Mouse (Mus musculus): ENCODE measurements at regions not wholly inside any gene's neighbourhood (a gene's known extent, or its start where the extent isn't known, plus 50 kb on each side); places are given as distances from the start of the nearest gene placed in this dataset.

DNA sequence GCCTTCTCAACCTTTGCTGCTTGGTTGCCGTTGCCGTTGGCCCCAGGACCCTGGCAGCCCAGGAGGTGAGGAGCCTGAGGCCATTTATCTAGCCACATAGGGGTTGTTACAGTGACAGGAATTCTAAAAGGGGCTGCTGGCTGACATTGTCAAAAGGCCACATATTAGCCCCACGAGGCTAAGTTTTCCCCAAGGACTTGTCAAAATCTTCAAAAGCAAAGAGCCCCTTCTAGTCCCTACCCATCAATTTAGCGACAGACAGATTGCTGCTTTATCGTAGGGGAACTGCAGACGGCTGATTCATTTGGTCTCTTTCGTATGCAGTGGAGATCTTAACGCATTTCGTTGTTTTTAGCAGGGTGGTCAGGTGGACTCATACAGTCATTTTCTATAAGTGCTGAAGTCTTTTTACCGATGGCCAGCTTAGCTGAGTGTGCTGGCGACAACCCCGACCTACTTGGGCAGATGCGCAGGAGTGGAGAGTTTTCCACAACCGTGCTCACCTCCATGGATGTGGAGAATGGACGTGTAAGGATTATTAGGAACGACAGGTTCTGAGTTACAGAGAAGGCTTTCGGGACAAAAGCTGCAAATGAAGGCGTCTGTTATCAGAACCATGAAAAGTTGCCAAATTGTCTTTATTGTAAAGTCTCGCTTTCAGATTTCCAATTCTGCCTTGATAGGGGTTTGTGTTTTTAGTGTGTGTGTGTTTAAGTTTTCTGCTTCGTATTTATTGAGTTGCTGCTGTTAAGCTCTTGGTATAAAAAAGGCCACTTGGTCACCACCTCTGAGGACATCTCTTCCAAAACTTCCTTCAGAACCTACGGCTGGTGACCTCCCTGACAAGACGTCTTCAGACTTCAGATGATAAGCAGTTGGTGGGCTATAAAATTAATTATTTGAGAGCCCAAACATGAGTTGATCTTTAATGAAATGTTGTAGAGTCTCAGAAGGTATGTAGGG lies 123.7 kb upstream of the Cpsf6 start:
- WGBS, result 70% methylated on average over 22 of the region's 22 CpGs
- no peak for ATAC-seq (ENCODE audit: low FRiP score, low read depth)

DNA sequence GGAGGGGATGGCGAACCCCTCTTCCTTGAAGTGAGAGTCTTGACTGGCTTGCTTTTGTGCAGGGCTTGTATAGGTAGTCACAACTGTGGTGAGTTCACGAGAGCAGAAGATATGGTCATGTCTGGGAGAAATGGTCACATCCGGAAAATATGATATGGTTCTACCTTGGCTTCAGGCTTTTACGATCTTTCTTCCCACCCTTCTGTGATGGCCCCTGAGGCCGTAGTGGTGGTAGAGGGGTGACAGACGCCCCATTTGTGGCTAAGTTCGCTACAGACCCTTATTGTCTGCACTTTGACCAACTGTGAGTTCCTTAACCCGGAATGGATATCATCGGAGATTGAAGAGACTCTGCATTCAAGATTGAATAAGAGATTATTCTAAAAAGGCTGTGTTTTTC lies 122.9 kb upstream of the Cpsf6 start:
- Histone ChIP-seq H3K4me3 (replicated peaks; ENCODE audit: low read length) (no peak overlapping the region), H3K36me3 (ENCODE audit: control insufficient read depth, insufficient read depth, low read length) (no peaks in the 10 kb centered on the region), H3K4me2 (replicated peaks; ENCODE audit: low read depth, low read length, severe bottlenecking) (no peak overlapping the region), H3K9me3 (ENCODE audit: control insufficient read depth, low read length) (no peaks in the 10 kb centered on the region), H3K27me3 (ENCODE audit: control insufficient read depth, insufficient read depth, low read length) (no peaks in the 10 kb centered on the region), H3K27ac (replicated peaks; ENCODE audit: low read depth, low read length) (no peak overlapping the region), H3K9ac (ENCODE audit: low read depth, low read length, severe bottlenecking) (no peak overlapping the region), H3K4me1 (ENCODE audit: control insufficient read depth, insufficient read depth, low read length) (no peaks in the 10 kb centered on the region)
- 85% methylated on average over 9 of the region's 9 CpGs for WGBS
- no peak for TF ChIP-seq POLR2A (IDR thresholded peaks at IDR 0.05; ENCODE audit: borderline replicate concordance, extremely low read depth, insufficient read depth, insufficient read length)
- no peak for ATAC-seq (ENCODE audit: low FRiP score, low read depth)
- no peak for DNase-seq (ENCODE audit: low spot score)

More for the DNA sequence above, 123.7 kb upstream of the Cpsf6 start:
- no peak overlapping the region for H3K9ac ChIP-seq (ENCODE audit: low read depth, low read length, severe bottlenecking)
- H3K27ac ChIP-seq (replicated peaks; ENCODE audit: low read depth, low read length), result no peak overlapping the region
- no peak for DNase-seq (ENCODE audit: low spot score)
- H3K27me3 ChIP-seq (ENCODE audit: control insufficient read depth, insufficient read depth, low read length), result no peaks in the 10 kb centered on the region
- no peaks in the 10 kb centered on the region for H3K4me1 ChIP-seq (ENCODE audit: control insufficient read depth, insufficient read depth, low read length)
- no peak for TF ChIP-seq POLR2A (IDR thresholded peaks at IDR 0.05; ENCODE audit: borderline replicate concordance, extremely low read depth, insufficient read depth, insufficient read length)
- H3K4me2 ChIP-seq (replicated peaks; ENCODE audit: low read depth, low read length, severe bottlenecking), result no peak overlapping the region
- no peaks in the 10 kb centered on the region for H3K36me3 ChIP-seq (ENCODE audit: control insufficient read depth, insufficient read depth, low read length)
- H3K4me3 ChIP-seq (replicated peaks; ENCODE audit: low read length), result no peak overlapping the region
- no peaks in the 10 kb centered on the region for H3K9me3 ChIP-seq (ENCODE audit: control insufficient read depth, low read length)

DNA sequence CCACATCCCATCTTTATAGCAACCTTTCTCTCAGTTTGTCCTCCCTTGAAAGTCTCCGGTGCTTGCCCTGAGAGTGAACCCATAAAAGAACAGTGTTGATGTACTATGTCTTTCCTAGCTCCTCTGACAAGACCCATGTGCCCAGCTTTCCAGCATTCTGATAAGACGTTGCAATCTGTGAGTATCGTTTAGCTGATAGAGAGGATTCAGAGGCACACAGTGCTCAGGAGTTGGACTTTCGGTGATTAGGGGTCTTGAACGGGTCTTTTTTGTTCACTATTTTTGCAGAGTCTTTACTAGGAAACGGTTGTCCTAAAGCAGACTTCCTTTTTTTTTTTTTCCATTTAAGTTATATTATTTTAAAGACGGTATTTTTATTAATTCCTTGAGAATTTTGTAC lies 122.3 kb upstream of the Cpsf6 start:
- no peak overlapping the region for H3K4me3 ChIP-seq (replicated peaks; ENCODE audit: low read length)
- H3K4me1 ChIP-seq (ENCODE audit: control insufficient read depth, insufficient read depth, low read length), result no peaks in the 10 kb centered on the region
- no peak overlapping the region for H3K27ac ChIP-seq (replicated peaks; ENCODE audit: low read depth, low read length)
- no peak for ATAC-seq (ENCODE audit: low FRiP score, low read depth)
- no peak for TF ChIP-seq POLR2A (IDR thresholded peaks at IDR 0.05; ENCODE audit: borderline replicate concordance, extremely low read depth, insufficient read depth, insufficient read length)
- no peak overlapping the region for H3K9ac ChIP-seq (ENCODE audit: low read depth, low read length, severe bottlenecking)
- WGBS, result 83% methylated on average over 7 of the region's 7 CpGs
- no peaks in the 10 kb centered on the region for H3K9me3 ChIP-seq (ENCODE audit: control insufficient read depth, low read length)
- H3K36me3 ChIP-seq (ENCODE audit: control insufficient read depth, insufficient read depth, low read length), result no peaks in the 10 kb centered on the region
- H3K4me2 ChIP-seq (replicated peaks; ENCODE audit: low read depth, low read length, severe bottlenecking), result no peak overlapping the region
- H3K27me3 ChIP-seq (ENCODE audit: control insufficient read depth, insufficient read depth, low read length), result no peaks in the 10 kb centered on the region
- DNase-seq (ENCODE audit: low spot score), result no peak

DNA sequence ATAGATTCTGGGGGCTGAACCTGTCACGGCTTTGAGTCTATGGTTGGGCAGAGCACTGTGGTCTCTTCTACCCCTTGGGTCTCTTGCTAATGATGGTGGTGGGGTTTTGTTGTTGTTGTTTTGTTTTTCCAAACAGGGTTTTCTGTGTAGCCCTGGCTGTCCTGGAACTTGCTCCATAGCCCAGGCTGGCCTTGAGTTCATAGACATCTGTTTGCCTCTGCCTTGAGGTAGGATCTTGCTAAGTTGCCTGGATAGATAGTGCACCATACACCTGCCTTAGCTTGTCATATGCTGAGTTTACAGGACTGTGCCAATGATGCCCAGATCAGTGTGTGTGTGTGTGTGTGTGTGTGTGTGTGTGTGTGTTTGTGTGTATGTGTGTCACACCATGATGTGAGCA lies 121.6 kb upstream of the Cpsf6 start:
- no peak for DNase-seq (ENCODE audit: low spot score)
- Histone ChIP-seq H3K27ac (replicated peaks; ENCODE audit: low read depth, low read length) (no peak overlapping the region), H3K4me2 (replicated peaks; ENCODE audit: low read depth, low read length, severe bottlenecking) (no peak overlapping the region), H3K36me3 (ENCODE audit: control insufficient read depth, insufficient read depth, low read length) (no peaks in the 10 kb centered on the region), H3K4me1 (ENCODE audit: control insufficient read depth, insufficient read depth, low read length) (no peaks in the 10 kb centered on the region), H3K4me3 (replicated peaks; ENCODE audit: low read length) (no peak overlapping the region), H3K27me3 (ENCODE audit: control insufficient read depth, insufficient read depth, low read length) (no peaks in the 10 kb centered on the region), H3K9me3 (ENCODE audit: control insufficient read depth, low read length) (no peaks in the 10 kb centered on the region), H3K9ac (ENCODE audit: low read depth, low read length, severe bottlenecking) (no peak overlapping the region)
- no peak for TF ChIP-seq POLR2A (IDR thresholded peaks at IDR 0.05; ENCODE audit: borderline replicate concordance, extremely low read depth, insufficient read depth, insufficient read length)
- ATAC-seq (ENCODE audit: low FRiP score, low read depth), result no peak
- WGBS, result 84% methylated on average over 1 of the region's 1 CpGs

DNA sequence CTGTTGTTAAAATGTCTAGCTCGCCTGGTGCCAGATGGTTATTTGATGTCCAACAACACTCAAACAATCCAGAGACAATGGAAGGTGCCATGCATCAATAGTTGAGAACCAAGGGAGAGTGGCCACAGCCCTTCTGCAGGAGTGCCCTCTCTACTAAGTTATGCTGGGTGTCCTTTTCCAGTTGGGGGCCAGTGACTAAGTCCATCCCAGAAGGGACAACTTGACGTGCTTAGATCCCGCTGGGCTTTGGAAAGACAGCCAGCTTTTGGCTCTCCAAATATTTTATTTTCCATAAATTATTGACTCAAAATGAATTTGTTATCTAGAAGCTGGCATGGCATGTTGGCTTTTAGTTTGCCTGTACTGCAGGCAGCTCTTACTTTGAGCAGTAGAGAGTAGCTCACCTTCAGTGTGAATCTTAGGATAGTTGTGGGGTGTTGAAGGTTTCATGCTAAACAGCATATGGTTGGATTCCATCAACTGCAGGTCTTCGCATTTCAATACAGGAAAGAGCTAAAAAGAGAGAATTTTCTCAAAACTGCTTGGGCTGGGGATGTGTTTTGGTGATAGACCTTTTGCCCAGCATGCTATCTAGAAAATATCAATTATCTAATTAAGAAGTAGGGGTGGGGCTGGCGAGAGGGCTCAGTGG lies 120.8 kb upstream of the Cpsf6 start:
- Histone ChIP-seq H3K4me3 (replicated peaks; ENCODE audit: low read length) (no peak overlapping the region), H3K27ac (replicated peaks; ENCODE audit: low read depth, low read length) (no peak overlapping the region), H3K9ac (ENCODE audit: low read depth, low read length, severe bottlenecking) (no peak overlapping the region), H3K9me3 (ENCODE audit: control insufficient read depth, low read length) (no peaks in the 10 kb centered on the region), H3K36me3 (ENCODE audit: control insufficient read depth, insufficient read depth, low read length) (no peaks in the 10 kb centered on the region), H3K4me1 (ENCODE audit: control insufficient read depth, insufficient read depth, low read length) (no peaks in the 10 kb centered on the region), H3K4me2 (replicated peaks; ENCODE audit: low read depth, low read length, severe bottlenecking) (no peak overlapping the region), H3K27me3 (ENCODE audit: control insufficient read depth, insufficient read depth, low read length) (no peaks in the 10 kb centered on the region)
- ATAC-seq (ENCODE audit: low FRiP score, low read depth) (no peak), DNase-seq (ENCODE audit: low spot score) (no peak)
- WGBS, result 90% methylated on average over 5 of the region's 5 CpGs
- no peak for TF ChIP-seq POLR2A (IDR thresholded peaks at IDR 0.05; ENCODE audit: borderline replicate concordance, extremely low read depth, insufficient read depth, insufficient read length)

All from limb, embryonic 14.5 days (tissue).